Mouse (Mus musculus) lung, postnatal 0 days (tissue): Measurements from ENCODE around the gene Sccpdh.

Experiments used
- CTCF ChIP-seq: IDR thresholded peaks from 2 replicates; pipeline ENCODE4 v1.5.1; 2016; ENCODE audit warnings: antibody characterized with exemption, mild to moderate bottlenecking
- EP300 ChIP-seq: IDR thresholded peaks from 2 replicates; pipeline ENCODE4 v1.6.1; 2016; ENCODE audit warnings: antibody characterized with exemption, mild to moderate bottlenecking, control low read depth

GRCm38 (mm10) chr1:179623657-179624056, 44.4 kb upstream of the Sccpdh start:
- peak; percentile 74 for TF ChIP-seq CTCF
- TF ChIP-seq EP300 = no peak
